Mouse (Mus musculus) heart, embryonic 12.5 days (tissue): ENCODE measurements around the gene Cyfip2. TPM values are rescaled to one million over a fixed set of nuclear protein-coding genes. Genes with fewer than 3 reads are reported as not detected.

Experiments
- ATAC-seq: fragments of 200-750 bp; cut with Nextera tagmentation; 2 replicates; pipeline ENCODE4 v1.8.0; 2017; ENCODE audit warnings: moderate TSS enrichment, moderate library complexity; ENCODE audit not compliant: insufficient number of reproducible peaks, low FRiP score
- H3K27ac ChIP-seq: fragments of 300-500 bp; sonication (generic); 2 replicates; pipeline ENCODE4 v1.5.1; 2016; ENCODE audit warnings: mild to moderate bottlenecking, moderate library complexity; ENCODE audit not compliant: poor library complexity, severe bottlenecking
- H3K27me3 ChIP-seq: fragments of 300-500 bp; sonication (generic); replicated peaks from 2 replicates; pipeline ENCODE4 v1.6.1; 2016; ENCODE audit warnings: mild to moderate bottlenecking, moderate library complexity
- H3K36me3 ChIP-seq: fragments of 300-500 bp; sonication (generic); 2 replicates; pipeline ENCODE4 v1.6.1; 2016; ENCODE audit warnings: mild to moderate bottlenecking, moderate library complexity
- H3K4me1 ChIP-seq: fragments of 300-500 bp; sonication (generic); replicated peaks from 2 replicates; pipeline ENCODE4 v1.6.1; 2016; ENCODE audit warnings: mild to moderate bottlenecking
- H3K4me2 ChIP-seq: fragments of 300-500 bp; sonication (generic); 2 replicates; pipeline ENCODE4 v1.6.1; 2016; ENCODE audit warnings: mild to moderate bottlenecking, moderate library complexity
- H3K4me3 ChIP-seq: fragments of 300-500 bp; sonication (generic); 2 replicates; pipeline ENCODE4 v1.5.1; 2016; ENCODE audit warnings: mild to moderate bottlenecking
- H3K9ac ChIP-seq: fragments of 300-500 bp; sonication (generic); 2 replicates; pipeline ENCODE4 v1.6.1; 2016; ENCODE audit warnings: mild to moderate bottlenecking, moderate library complexity
- H3K9me3 ChIP-seq: fragments of 300-500 bp; sonication (generic); replicated peaks from 2 replicates; pipeline ENCODE4 v1.6.1; 2016; ENCODE audit warnings: mild to moderate bottlenecking, moderate library complexity
- WGBS: fragments of 180-500 bp; shearing (Covaris S2); methylation state at CpG from one replicate; pipeline ENCODE4 v1.1.7; 2016; 5-methylcytosine and 5-hydroxymethylcytosine counted together
- polyA plus RNA-seq: library from polyadenylated mRNA; unstranded; fragments of >200 nt; fragmentation: Nextera tagmentation; extraction: Ambion mirVana; gene quantifications from 2 replicates; pipeline ENCODE4 v1.2.1, GENCODE M21; 2016

Gene Cyfip2
- polyA plus RNA-seq, 1 experiment from 2014 or later = 6.5 TPM

DNA sequence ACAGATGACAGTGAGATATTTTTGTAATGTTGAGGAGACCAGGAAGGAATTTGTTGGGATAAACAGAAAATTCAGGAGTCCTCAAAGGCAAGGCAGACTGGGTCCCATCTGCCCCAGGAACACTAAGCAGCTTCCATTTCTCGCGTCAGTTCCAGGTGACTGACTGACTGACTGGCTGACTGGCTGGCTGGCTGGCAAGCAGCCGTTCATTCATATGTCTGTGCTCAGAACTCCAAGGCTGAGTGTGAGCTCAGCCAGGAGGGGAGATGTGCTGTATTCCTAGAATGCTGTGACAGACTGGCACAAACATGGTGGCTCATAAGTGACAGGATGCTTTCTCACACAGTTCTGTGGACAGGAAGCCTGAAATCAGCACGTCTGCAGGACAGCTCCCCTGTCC is 78.7 kb downstream of the Cyfip2 start:
- 74% methylated on average over 4 of the region's 4 CpGs for WGBS
- ATAC-seq = no peak
- H3K9ac ChIP-seq = no peak overlapping the region

DNA sequence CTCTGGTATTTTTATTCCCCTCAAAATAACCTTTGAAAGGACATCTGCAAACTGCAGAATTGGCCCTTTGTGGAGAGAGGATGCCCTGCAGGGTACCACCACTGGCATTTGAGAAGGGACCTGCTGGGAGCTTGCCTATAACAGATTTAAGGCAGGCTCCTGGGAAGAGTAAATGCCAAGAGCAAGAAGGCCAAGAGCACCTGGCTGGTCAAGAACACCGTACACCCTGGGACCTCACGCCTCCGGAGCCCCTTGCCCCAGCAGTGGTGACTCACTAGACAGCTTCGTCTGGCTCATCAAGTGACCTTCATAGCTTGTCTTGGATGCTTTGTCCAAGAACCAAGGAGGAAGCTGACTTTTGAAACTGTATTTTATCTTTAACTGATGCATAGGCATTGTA is 79.9 kb downstream of the Cyfip2 start:
- no peaks in the 10 kb centered on the region for H3K36me3 ChIP-seq
- 83% methylated on average over 4 of the region's 4 CpGs for WGBS
- H3K27ac ChIP-seq = no peak overlapping the region
- no peak overlapping the region for H3K9ac ChIP-seq
- H3K4me1 ChIP-seq = peaks cover 7% of the 10 kb centered on the region; the same call in 1 of the 2 replicates
- no peaks in the 10 kb centered on the region for H3K27me3 ChIP-seq
- H3K4me2 ChIP-seq = no peak overlapping the region
- no peak for ATAC-seq
- no peak overlapping the region for H3K4me3 ChIP-seq
- no peaks in the 10 kb centered on the region for H3K9me3 ChIP-seq

More for the DNA sequence above, 78.7 kb downstream of the Cyfip2 start:
- H3K9me3 ChIP-seq = no peaks in the 10 kb centered on the region
- peaks cover 7% of the 10 kb centered on the region; the same call in 1 of the 2 replicates for H3K4me1 ChIP-seq
- H3K4me3 ChIP-seq = no peak overlapping the region
- no peaks in the 10 kb centered on the region for H3K36me3 ChIP-seq
- H3K27me3 ChIP-seq = no peaks in the 10 kb centered on the region
- H3K4me2 ChIP-seq = no peak overlapping the region
- no peak overlapping the region for H3K27ac ChIP-seq

DNA sequence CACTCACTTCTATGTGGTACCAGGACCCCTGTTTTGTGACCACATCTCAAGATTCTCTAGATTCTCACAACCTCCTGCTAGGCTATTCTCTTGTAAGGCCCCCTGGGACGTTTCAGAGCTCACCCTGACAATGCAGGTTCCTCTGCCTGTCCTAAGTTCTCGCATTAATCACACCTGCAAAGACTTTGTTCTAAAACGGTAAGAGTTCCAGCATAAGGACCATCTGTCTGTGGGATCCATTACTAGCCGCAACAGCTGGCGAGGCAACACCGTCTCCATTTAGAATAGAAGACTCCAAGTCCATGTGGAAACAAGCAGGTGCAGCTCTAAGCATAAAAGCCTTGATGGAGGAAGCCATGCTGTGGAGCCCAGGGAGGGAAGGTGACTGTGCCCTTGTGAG is 82.5 kb downstream of the Cyfip2 start:
- 70% methylated on average over 6 of the region's 6 CpGs for whole genome bisulfite sequencing

DNA sequence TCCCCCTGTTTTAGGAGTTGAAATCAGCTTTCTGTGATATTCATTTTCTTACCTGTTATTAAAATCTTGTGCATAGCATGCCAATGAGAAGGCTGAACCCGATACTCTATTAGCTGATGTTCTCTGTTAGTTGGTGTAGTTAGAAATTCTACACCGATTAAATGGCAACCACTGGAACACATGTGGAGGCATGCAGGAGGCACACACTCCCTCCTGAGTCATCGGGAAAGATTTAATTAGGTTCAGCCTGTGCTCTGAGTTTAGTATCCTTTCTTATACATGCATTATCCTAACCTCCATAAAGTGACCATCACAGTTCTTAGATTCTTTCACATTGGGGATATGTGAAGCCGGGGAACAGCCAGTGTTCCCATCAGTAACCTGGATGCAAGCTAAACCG is 87.3 kb downstream of the Cyfip2 start:
- H3K9ac ChIP-seq = no peak overlapping the region
- no peaks in the 10 kb centered on the region for H3K9me3 ChIP-seq
- H3K27me3 ChIP-seq = no peaks in the 10 kb centered on the region
- no peaks in the 10 kb centered on the region for H3K36me3 ChIP-seq
- no peak for ATAC-seq
- H3K4me1 ChIP-seq = peaks cover 10% of the 10 kb centered on the region
- H3K4me3 ChIP-seq = no peak overlapping the region
- 87% methylated on average over 5 of the region's 5 CpGs for WGBS
- H3K4me2 ChIP-seq = no peak overlapping the region
- no peak overlapping the region for H3K27ac ChIP-seq

More for the DNA sequence above, 82.5 kb downstream of the Cyfip2 start:
- peaks cover 7% of the 10 kb centered on the region; the same call in 1 of the 2 replicates for H3K4me1 ChIP-seq
- no peak for ATAC-seq
- H3K36me3 ChIP-seq = no peaks in the 10 kb centered on the region
- no peak overlapping the region for H3K9ac ChIP-seq
- no peak overlapping the region for H3K4me3 ChIP-seq
- no peak overlapping the region for H3K4me2 ChIP-seq
- H3K27ac ChIP-seq = no peak overlapping the region
- H3K9me3 ChIP-seq = no peaks in the 10 kb centered on the region
- no peaks in the 10 kb centered on the region for H3K27me3 ChIP-seq

DNA sequence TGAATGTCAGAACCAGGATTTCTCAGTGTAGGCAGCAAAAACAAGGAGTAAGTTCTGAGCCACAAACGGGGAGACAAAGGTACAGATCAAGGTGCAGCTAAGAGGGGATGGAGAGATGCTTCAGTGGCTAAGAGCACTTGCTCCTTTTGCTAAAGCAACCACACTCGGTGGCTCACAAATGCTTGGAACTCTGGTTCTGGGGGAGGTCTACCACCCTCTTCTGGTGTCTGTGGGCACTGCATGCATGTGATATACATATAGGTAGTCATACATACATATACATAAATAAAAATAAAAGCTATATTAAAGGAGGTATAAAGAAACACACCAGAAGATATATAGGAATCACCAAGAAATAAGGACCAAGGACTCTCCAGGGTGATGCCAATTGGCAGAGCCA is 89.1 kb downstream of the Cyfip2 start:
- Histone ChIP-seq H3K9me3 (no peaks in the 10 kb centered on the region), H3K9ac (no peak overlapping the region), H3K4me2 (no peak overlapping the region), H3K27ac (no peak overlapping the region), H3K36me3 (no peaks in the 10 kb centered on the region), H3K27me3 (no peaks in the 10 kb centered on the region), H3K4me3 (no peak overlapping the region), H3K4me1 (peaks cover 24% of the 10 kb centered on the region)
- 73% methylated on average over 2 of the region's 2 CpGs for WGBS
- no peak for ATAC-seq

DNA sequence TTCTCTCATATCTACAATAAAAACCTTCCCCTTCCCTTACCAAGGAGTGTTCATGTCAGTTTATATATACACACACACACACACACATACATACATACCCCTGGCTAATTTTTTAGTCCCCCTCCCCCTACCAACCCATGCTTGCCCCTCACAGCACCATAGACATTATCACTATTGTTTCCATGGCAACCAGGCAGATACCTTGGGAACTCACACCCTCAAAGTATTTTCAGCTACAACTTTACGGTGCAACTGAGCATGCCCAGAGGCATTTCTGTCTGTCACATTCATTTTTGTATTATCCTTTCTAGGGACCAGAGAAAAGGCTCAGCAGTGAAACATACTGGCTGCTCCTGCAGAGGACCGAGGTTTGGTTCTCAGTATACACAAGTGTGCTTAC is 92.4 kb downstream of the Cyfip2 start:
- Histone ChIP-seq H3K27me3 (no peaks in the 10 kb centered on the region), H3K9me3 (no peaks in the 10 kb centered on the region), H3K9ac (no peak overlapping the region), H3K36me3 (no peaks in the 10 kb centered on the region), H3K4me1 (peaks cover 30% of the 10 kb centered on the region), H3K4me2 (no peak overlapping the region), H3K4me3 (no peak overlapping the region), H3K27ac (no peak overlapping the region)
- WGBS = 57% methylated on average over 2 of the region's 2 CpGs
- no peak for ATAC-seq

DNA sequence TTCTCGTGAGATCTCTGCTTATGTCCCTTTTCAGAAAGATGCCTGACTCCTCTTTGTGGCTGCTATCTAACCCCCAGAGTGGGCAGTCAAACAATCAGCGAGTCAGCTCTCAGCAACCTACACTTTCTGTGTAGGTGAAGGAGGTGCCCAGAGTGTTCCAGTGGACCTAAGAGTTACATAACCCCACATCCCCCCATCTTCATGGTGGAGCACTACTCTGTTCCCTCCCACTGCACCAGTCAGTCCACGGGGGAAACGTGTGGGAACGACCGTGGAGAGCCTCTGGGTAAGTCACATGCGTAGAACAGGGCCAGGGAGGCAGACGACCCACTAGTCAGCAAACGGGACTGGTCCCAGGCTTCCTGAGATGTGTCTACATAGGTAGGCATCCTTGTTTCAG is 93.3 kb downstream of the Cyfip2 start:
- no peak overlapping the region for H3K27ac ChIP-seq
- no peak overlapping the region for H3K4me3 ChIP-seq
- peaks cover 39% of the 10 kb centered on the region for H3K4me1 ChIP-seq
- no peaks in the 10 kb centered on the region for H3K9me3 ChIP-seq
- WGBS = 83% methylated on average over 9 of the region's 9 CpGs
- no peak overlapping the region for H3K4me2 ChIP-seq
- no peak overlapping the region for H3K9ac ChIP-seq
- H3K27me3 ChIP-seq = no peaks in the 10 kb centered on the region
- H3K36me3 ChIP-seq = no peaks in the 10 kb centered on the region
- ATAC-seq = no peak

DNA sequence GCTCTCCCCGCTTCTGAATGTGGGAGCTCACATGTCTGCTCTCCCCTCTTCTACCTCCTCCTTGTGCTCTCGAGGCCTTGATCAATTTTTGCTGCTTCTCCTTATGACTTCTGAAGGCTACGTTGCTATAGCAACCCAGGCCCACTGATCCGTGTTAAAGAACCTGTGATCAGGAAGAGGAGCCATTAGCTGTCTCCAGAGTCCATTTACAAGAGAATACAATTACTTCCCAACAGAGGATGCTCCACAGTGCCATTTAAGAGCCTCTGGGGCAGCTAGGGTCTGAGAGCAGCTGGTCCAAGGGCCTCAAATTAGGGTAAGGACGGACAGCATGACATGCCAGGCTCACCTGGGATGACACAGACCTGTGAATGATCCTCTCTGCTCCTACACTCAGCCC is 94.1 kb downstream of the Cyfip2 start:
- ATAC-seq = no peak
- H3K4me1 ChIP-seq = peaks cover 45% of the 10 kb centered on the region
- no peaks in the 10 kb centered on the region for H3K27me3 ChIP-seq
- H3K4me2 ChIP-seq = no peak overlapping the region
- H3K36me3 ChIP-seq = no peaks in the 10 kb centered on the region
- H3K27ac ChIP-seq = no peak overlapping the region
- no peak overlapping the region for H3K9ac ChIP-seq
- H3K4me3 ChIP-seq = no peak overlapping the region
- 53% methylated on average over 5 of the region's 5 CpGs for WGBS
- H3K9me3 ChIP-seq = no peaks in the 10 kb centered on the region

DNA sequence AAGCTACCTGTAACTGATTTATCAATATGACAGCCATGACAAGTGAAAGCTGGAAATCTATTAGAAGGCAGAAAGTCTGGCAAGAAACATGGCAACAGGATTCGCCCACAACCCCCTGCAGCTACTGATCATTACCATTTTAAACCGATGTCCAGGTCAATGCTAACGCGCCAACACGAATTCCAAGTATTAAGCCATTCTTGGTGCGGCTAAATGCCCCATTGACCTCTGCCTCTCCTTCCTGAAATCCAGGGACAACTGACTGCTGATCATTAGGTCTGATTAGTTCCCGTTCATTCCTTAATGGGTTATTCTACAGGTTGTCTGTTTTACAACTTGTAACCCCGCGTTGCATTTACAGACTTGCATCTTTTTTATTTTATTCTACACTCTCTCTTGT is 95.0 kb downstream of the Cyfip2 start:
- no peaks in the 10 kb centered on the region for H3K36me3 ChIP-seq
- H3K4me3 ChIP-seq = no peak overlapping the region
- H3K4me1 ChIP-seq = peaks cover 54% of the 10 kb centered on the region
- H3K9ac ChIP-seq = no peak overlapping the region
- WGBS = 88% methylated on average over 9 of the region's 9 CpGs
- H3K4me2 ChIP-seq = no peak overlapping the region
- no peak overlapping the region for H3K27ac ChIP-seq
- no peaks in the 10 kb centered on the region for H3K27me3 ChIP-seq
- no peaks in the 10 kb centered on the region for H3K9me3 ChIP-seq
- no peak for ATAC-seq

DNA sequence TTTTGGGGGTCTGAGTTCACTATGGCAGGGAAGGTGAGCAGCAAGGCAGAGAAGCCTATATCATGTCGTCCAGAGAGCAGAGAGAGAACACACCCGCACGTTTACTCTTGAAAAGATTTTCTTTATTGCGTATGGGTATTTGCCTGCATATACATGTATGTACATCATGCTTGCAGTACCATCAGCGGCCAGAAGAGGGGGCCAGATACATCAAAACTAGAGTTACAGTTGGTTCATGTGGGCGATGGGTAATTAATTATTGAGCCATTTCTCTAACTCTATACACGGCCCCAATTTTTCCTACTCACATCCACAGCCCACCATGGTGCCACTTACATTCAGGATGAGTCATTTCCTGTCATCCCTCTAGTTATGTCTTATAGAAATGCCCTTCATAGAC is 96.0 kb downstream of the Cyfip2 start:
- no peaks in the 10 kb centered on the region for H3K27me3 ChIP-seq
- no peak overlapping the region for H3K27ac ChIP-seq
- no peaks in the 10 kb centered on the region for H3K9me3 ChIP-seq
- no peak for ATAC-seq
- peaks cover 63% of the 10 kb centered on the region for H3K4me1 ChIP-seq
- no peak overlapping the region for H3K4me3 ChIP-seq
- H3K36me3 ChIP-seq = no peaks in the 10 kb centered on the region
- no peak overlapping the region for H3K9ac ChIP-seq
- 68% methylated on average over 7 of the region's 7 CpGs for WGBS
- no peak overlapping the region for H3K4me2 ChIP-seq

DNA sequence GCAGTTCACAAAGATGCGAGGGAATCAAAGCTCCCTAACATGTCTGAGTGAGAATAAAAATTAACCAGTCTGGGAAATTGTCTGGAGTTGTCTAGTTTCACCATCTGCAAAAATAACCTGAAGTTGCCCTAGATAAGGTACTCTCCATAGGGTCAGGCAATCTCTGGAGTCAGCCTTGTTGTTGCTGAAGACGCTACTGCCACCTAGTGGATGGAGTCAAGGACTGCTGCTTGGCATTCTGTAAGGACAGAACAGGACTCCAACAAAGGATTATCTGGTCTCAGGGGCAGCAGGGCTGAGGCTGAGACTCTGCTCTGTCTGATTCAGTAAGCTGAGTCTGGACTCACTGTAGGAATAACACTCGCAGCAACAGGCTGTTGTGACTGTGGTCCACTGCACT is 97.3 kb downstream of the Cyfip2 start:
- no peaks in the 10 kb centered on the region for H3K9me3 ChIP-seq
- peak; percentile 61 for ATAC-seq
- 11% methylated on average over 3 of the region's 3 CpGs for WGBS
- peak overlapping the region; percentile 45; the same call in 1 of the 2 replicates for H3K4me2 ChIP-seq
- peak overlapping the region; percentile 97 for H3K27ac ChIP-seq
- H3K27me3 ChIP-seq = no peaks in the 10 kb centered on the region
- H3K4me3 ChIP-seq = no peak overlapping the region
- peaks cover 66% of the 10 kb centered on the region for H3K4me1 ChIP-seq
- H3K36me3 ChIP-seq = no peaks in the 10 kb centered on the region
- H3K9ac ChIP-seq = peak overlapping the region; percentile 40; the same call in 1 of the 2 replicates
